Mouse (Mus musculus) liver, embryonic 13.5 days (tissue): ENCODE results near the gene Lmx1a. TPM values are rescaled to one million over a fixed set of nuclear protein-coding genes. Genes with fewer than 3 reads are reported as not detected.

Source experiments
- ATAC-seq: fragments of 200-750 bp; cut with Nextera tagmentation; 2 replicates; pipeline ENCODE4 v1.8.0; 2017; ENCODE audit warnings: low read depth, mild to moderate bottlenecking, moderate number of reproducible peaks, moderate library complexity
- DNase-seq: peaks from one replicate; pipeline ENCODE4 v3.0.0; 2022
- H3K27ac ChIP-seq: fragments of 300-500 bp; sonication (generic); 2 replicates; pipeline ENCODE4 v1.5.1; 2015; ENCODE audit warnings: moderate library complexity, mild to moderate bottlenecking, inconsistent platforms
- H3K27me3 ChIP-seq: fragments of 300-500 bp; sonication (generic); 2 replicates; pipeline ENCODE4 v1.6.1; 2015; ENCODE audit warnings: mild to moderate bottlenecking, inconsistent platforms
- H3K36me3 ChIP-seq: fragments of 300-500 bp; sonication (generic); 2 replicates; pipeline ENCODE4 v1.6.1; 2015; ENCODE audit warnings: mild to moderate bottlenecking, inconsistent platforms
- H3K4me1 ChIP-seq: fragments of 300-500 bp; sonication (generic); replicated peaks from 2 replicates; pipeline ENCODE4 v1.6.1; 2015; ENCODE audit warnings: inconsistent platforms
- H3K4me2 ChIP-seq: fragments of 300-500 bp; sonication (generic); 2 replicates; pipeline ENCODE4 v1.6.1; 2015; ENCODE audit warnings: inconsistent platforms, mild to moderate bottlenecking, moderate library complexity
- H3K4me3 ChIP-seq: fragments of 300-500 bp; sonication (generic); replicated peaks from 2 replicates; pipeline ENCODE4 v1.5.1; 2015; ENCODE audit warnings: mild to moderate bottlenecking, inconsistent platforms
- H3K9ac ChIP-seq: fragments of 300-500 bp; sonication (generic); 2 replicates; pipeline ENCODE4 v1.6.1; 2015; ENCODE audit warnings: mild to moderate bottlenecking, inconsistent platforms
- H3K9me3 ChIP-seq: fragments of 300-500 bp; sonication (generic); replicated peaks from 2 replicates; pipeline ENCODE4 v1.6.1; 2016; ENCODE audit warnings: inconsistent platforms
- WGBS: fragments of 180-500 bp; shearing (Covaris S2); methylation state at CpG from one replicate; pipeline ENCODE4 v1.1.7; 2015; ENCODE audit not compliant: insufficient replicate concordance; 5-methylcytosine and 5-hydroxymethylcytosine counted together
- polyA plus RNA-seq: library from polyadenylated mRNA; unstranded; fragments of >200 nt; fragmentation: Nextera tagmentation; extraction: Ambion mirVana; gene quantifications from 2 replicates; pipeline ENCODE4 v1.2.1, GENCODE M21; 2015

The Lmx1a gene
- polyA plus RNA-seq, 1 experiment from 2014 or later = 0.35 TPM

DNA sequence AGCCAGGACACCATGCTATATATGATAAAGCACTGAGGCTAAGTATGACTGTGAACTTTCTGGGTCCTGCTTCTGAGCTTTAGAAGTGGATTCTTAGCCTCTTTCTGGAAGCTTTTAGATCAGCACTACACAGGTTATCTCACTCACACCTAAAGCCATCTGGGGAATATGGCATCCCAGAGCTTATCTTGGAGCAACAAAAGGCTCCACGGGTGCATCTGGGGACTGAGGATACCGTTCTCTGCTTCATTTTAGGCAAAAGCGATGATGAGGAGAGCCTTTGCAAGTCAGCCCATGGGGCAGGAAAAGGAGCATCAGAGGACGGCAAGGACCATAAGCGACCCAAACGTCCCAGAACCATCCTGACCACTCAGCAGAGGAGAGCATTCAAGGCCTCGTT is 141.3 kb downstream of the Lmx1a start:
- no peaks in the 10 kb centered on the region for H3K9me3 ChIP-seq
- no peaks in the 10 kb centered on the region for H3K27me3 ChIP-seq
- H3K27ac ChIP-seq = no peak overlapping the region
- H3K4me1 ChIP-seq = no peaks in the 10 kb centered on the region
- ATAC-seq (peak; percentile 26; the same call in 1 of the 2 replicates), DNase-seq (peak; percentile 3)
- H3K4me2 ChIP-seq = no peak overlapping the region
- H3K36me3 ChIP-seq = no peaks in the 10 kb centered on the region
- H3K9ac ChIP-seq = no peak overlapping the region
- 50% methylated on average over 7 of the region's 7 CpGs for WGBS
- H3K4me3 ChIP-seq = no peak overlapping the region

DNA sequence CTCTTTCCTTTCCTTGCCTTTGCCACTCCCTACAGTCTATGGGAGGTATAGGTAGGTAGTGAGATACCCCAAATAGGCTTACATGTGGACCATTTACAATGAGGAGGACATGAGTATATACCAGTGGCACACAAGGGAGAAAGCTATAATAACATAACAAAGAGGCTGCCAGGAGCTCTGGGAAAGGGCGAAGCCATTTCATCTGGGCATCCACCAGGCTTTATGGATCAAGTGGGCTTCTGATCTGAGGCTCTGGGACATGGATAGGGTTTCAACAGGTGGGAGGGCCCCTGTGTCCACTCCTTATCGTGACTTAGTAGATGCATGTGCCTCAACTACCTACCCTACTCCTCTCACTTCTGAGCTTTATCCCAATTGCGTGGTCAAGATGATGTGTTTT is 142.6 kb downstream of the Lmx1a start:
- no peak for ATAC-seq
- 52% methylated on average over 3 of the region's 3 CpGs for WGBS

DNA sequence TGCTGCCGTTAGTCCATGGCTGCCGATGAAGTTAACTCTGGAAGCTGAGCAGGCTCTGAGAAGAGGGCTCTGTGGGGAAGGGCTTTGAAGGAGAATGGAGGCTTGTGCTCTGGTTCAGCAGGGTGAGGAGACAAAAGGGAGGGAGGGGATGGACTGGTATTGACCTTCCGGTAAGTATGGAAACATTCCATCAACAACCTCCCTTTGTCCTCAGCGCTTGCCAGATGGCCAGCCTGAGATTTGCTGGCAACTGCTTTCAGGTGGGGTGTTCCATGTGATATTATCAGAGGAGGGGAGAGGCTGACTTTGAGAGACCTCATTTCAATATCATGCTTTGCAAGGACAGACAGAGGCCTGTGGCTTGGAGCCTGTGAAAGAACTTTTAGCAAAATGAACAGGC is 165.8 kb downstream of the Lmx1a start:
- no peaks in the 10 kb centered on the region for H3K9me3 ChIP-seq
- no peak overlapping the region for H3K9ac ChIP-seq
- no peak overlapping the region for H3K4me3 ChIP-seq
- no peak for ATAC-seq
- H3K4me1 ChIP-seq = no peaks in the 10 kb centered on the region
- no peak for DNase-seq
- WGBS = 71% methylated on average over 4 of the region's 4 CpGs
- H3K27me3 ChIP-seq = no peaks in the 10 kb centered on the region
- H3K4me2 ChIP-seq = no peak overlapping the region
- H3K27ac ChIP-seq = no peak overlapping the region
- H3K36me3 ChIP-seq = no peaks in the 10 kb centered on the region

More for the DNA sequence above, 142.6 kb downstream of the Lmx1a start:
- Histone ChIP-seq H3K36me3 (no peaks in the 10 kb centered on the region), H3K9me3 (no peaks in the 10 kb centered on the region), H3K4me2 (no peak overlapping the region), H3K4me3 (no peak overlapping the region), H3K9ac (no peak overlapping the region), H3K4me1 (no peaks in the 10 kb centered on the region), H3K27ac (no peak overlapping the region), H3K27me3 (no peaks in the 10 kb centered on the region)
- no peak for DNase-seq

DNA sequence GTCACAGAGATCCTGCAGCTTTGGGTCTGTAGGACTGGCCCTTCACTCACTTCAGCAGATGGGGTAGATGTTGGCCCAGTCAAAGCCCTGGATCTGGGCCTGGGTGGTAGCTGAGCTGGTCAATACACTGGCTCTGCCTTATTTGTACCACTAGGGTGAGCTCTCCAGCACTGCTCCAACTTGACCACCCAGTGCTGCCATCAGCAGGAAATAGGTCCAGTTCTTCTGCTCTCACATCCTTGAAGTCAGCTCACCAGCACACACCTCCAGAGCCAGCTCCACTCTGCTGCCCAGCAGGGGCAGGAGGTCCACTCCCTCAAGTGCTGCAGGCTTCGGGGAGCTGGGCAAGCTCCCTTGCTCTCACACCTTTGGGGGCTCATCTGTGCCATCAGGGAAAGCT is 183.0 kb downstream of the Lmx1a start:
- no peak for ATAC-seq
- WGBS = 39% methylated on average over 1 of the region's 1 CpGs
- no peak overlapping the region for H3K4me2 ChIP-seq
- no peaks in the 10 kb centered on the region for H3K27me3 ChIP-seq
- no peaks in the 10 kb centered on the region for H3K4me1 ChIP-seq
- no peak overlapping the region for H3K27ac ChIP-seq
- no peak overlapping the region for H3K9ac ChIP-seq
- no peak for DNase-seq
- no peaks in the 10 kb centered on the region for H3K36me3 ChIP-seq
- H3K9me3 ChIP-seq = no peaks in the 10 kb centered on the region
- H3K4me3 ChIP-seq = no peak overlapping the region

DNA sequence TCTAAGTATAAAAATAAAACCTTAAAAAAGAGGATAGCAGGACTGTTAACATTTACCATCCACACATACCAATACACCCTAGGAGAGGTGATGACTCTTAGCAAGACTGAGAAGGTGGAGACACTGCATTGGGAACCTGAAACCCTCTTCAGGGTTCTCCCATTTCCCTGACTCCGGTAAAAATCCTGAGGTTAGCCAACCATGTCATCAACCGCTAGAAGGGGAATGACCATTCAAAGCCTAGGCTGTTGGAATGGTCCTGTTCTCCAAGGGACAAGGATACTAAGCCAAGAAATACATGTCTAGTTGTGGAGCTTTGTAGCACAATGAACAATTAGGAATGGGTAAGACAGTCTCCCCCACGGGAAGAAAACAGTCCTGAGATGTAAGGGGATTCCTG is 185.1 kb downstream of the Lmx1a start:
- Histone ChIP-seq H3K4me2 (no peak overlapping the region), H3K27ac (no peak overlapping the region), H3K27me3 (no peaks in the 10 kb centered on the region), H3K4me1 (no peaks in the 10 kb centered on the region), H3K9ac (no peak overlapping the region), H3K9me3 (no peaks in the 10 kb centered on the region), H3K36me3 (no peaks in the 10 kb centered on the region), H3K4me3 (no peak overlapping the region)
- WGBS = 43% methylated on average over 3 of the region's 3 CpGs
- ATAC-seq (no peak), DNase-seq (no peak)

DNA sequence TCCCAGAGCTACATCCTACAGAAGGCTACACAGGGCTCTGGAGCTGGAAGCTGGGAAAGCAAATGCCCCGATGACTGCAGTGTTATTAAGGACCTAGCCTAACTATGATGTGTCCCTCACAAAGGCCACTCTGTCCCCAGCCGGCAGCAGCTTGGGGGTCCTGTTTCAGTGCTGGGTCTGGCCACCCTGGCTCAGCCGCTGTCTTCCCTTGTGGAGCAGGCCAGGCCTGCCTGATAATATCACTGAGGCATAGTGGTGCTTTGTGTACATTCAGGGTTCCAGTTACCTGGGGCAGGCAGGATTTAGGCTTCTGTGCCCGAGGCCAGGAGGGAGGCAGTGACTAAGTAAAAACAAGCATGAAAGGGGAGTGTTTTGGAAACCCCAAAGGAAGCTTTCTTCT is 188.9 kb downstream of the Lmx1a start:
- Histone ChIP-seq H3K4me2 (no peak overlapping the region), H3K27me3 (no peaks in the 10 kb centered on the region), H3K27ac (no peak overlapping the region), H3K9me3 (no peaks in the 10 kb centered on the region), H3K4me3 (no peak overlapping the region), H3K4me1 (no peaks in the 10 kb centered on the region), H3K9ac (no peak overlapping the region), H3K36me3 (no peaks in the 10 kb centered on the region)
- DNase-seq (no peak), ATAC-seq (no peak)
- WGBS = 63% methylated on average over 4 of the region's 4 CpGs

DNA sequence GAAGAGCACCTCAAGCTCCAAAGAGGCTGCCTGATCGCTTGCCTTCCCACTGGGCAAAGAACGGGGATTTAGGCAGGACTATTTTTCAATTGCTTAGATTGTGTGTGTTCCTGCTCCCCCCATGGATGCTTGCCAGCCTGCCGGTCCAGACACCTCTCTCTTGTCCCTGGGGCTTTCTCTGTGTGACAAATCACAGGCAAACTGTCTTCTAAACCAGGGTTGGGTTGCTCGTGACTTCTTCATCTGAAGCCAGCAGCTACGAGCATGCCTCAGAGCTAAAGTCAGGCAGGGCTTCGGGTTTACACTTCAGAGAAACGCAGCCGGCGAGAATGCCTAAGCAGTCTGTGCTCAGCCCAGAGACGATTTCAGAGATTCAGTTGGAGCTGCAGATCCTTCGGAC is 189.3 kb downstream of the Lmx1a start:
- Histone ChIP-seq H3K4me3 (no peak overlapping the region), H3K36me3 (no peaks in the 10 kb centered on the region), H3K9ac (no peak overlapping the region), H3K9me3 (no peaks in the 10 kb centered on the region), H3K4me2 (no peak overlapping the region), H3K27me3 (no peaks in the 10 kb centered on the region), H3K4me1 (no peaks in the 10 kb centered on the region), H3K27ac (no peak overlapping the region)
- ATAC-seq (no peak), DNase-seq (no peak)
- 64% methylated on average over 11 of the region's 11 CpGs for whole genome bisulfite sequencing

DNA sequence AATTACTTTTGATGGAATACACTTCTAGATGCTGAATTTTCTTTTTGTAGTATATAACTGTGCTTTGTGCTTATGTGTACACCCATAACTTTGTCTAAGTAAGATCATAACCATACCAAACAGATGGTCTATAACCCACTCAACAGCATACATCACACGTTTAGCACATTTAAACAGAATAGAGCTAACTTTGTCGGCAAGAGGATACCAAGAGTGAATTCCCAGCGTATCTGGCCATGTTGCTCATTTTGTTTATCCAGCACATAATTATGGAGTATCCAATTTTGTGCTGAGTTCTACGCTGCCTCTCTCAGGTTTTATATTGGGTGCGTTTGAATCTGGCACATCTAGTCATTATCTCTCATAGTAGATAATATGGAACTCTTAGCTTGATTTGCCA is 196.7 kb downstream of the Lmx1a start:
- Histone ChIP-seq H3K9ac (no peak overlapping the region), H3K27me3 (0 out of 2 replicates have a peak, but pooled peaks cover 3% of the 10 kb centered on the region), H3K27ac (no peak overlapping the region), H3K4me3 (no peak overlapping the region), H3K4me2 (no peak overlapping the region), H3K9me3 (no peaks in the 10 kb centered on the region), H3K36me3 (no peaks in the 10 kb centered on the region), H3K4me1 (no peaks in the 10 kb centered on the region)
- DNase-seq (no peak), ATAC-seq (no peak)
- WGBS = 73% methylated on average over 5 of the region's 5 CpGs

DNA sequence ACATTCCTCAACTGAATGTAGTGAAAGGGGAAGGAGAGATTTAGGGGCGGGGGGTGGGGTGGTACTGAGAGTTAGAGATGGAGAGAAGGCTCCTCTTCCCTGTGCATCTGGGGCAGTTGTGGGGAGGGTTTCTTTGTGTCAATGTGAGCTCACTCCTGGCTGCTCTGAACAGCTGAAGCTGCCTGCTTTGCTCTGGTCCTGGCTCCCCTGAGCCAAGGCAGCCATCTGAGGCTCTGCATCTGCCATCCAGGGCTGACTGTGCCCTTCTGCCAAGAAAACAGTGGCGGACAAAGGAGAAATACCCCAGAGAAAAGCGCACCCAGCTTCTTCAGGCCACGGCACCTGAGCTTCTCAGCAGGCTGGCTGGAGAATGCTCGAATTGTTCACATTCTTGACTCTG is 199.1 kb downstream of the Lmx1a start:
- 0 out of 2 replicates have a peak, but pooled peaks cover 3% of the 10 kb centered on the region for H3K27me3 ChIP-seq
- no peaks in the 10 kb centered on the region for H3K4me1 ChIP-seq
- H3K4me2 ChIP-seq = no peak overlapping the region
- no peaks in the 10 kb centered on the region for H3K36me3 ChIP-seq
- DNase-seq (no peak), ATAC-seq (no peak)
- H3K4me3 ChIP-seq = no peak overlapping the region
- WGBS = 55% methylated on average over 5 of the region's 5 CpGs
- H3K9me3 ChIP-seq = no peaks in the 10 kb centered on the region
- no peak overlapping the region for H3K9ac ChIP-seq
- H3K27ac ChIP-seq = no peak overlapping the region

DNA sequence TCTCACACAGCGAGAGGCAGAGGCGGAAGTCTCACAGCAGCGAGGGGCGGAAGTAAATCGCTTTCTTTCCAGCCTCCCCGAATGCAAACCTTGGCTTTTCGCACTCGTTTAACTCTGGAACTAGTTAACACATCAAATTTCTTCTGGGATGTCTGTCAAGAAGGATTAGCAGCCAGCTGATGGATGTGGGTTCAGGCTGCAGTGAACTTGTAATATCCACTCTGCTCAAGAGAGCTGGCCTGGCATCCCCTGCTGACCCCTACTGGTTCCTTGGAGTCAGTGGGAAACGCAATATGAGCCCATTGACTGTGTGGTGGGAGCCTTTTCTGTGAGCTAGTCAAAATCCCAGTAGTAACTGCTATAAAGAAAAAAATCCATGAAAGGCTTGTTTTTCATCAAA is 199.8 kb downstream of the Lmx1a start:
- H3K4me3 ChIP-seq = no peak overlapping the region
- no peaks in the 10 kb centered on the region for H3K9me3 ChIP-seq
- H3K9ac ChIP-seq = no peak overlapping the region
- no peak for ATAC-seq
- no peaks in the 10 kb centered on the region for H3K4me1 ChIP-seq
- 0 out of 2 replicates have a peak, but pooled peaks cover 3% of the 10 kb centered on the region for H3K27me3 ChIP-seq
- WGBS = 16% methylated on average over 9 of the region's 9 CpGs
- H3K4me2 ChIP-seq = no peak overlapping the region
- DNase-seq = no peak
- H3K27ac ChIP-seq = no peak overlapping the region
- no peaks in the 10 kb centered on the region for H3K36me3 ChIP-seq

DNA sequence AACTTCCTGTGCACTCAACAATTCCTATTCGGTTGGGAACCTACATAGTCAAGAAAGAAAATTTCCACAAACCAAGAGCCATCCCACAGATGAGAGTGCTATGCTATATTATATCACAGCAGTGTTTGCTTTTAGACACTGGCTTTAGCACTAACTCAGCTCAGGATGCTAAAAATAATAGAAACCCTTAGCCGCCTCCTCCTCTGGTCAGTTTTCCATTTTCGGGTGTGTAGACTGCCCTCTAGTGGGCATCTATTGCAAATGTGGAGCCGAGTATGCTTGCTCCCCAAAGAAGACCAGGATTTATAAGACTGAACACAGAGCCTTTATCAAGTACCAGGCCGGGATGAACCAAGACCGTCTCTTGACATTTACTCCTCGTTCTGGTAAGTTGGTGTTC is 207.2 kb downstream of the Lmx1a start:
- no peak overlapping the region for H3K4me3 ChIP-seq
- no peaks in the 10 kb centered on the region for H3K27me3 ChIP-seq
- no peak overlapping the region for H3K9ac ChIP-seq
- H3K27ac ChIP-seq = no peak overlapping the region
- DNase-seq (no peak), ATAC-seq (no peak)
- H3K36me3 ChIP-seq = no peaks in the 10 kb centered on the region
- no peaks in the 10 kb centered on the region for H3K4me1 ChIP-seq
- WGBS = 30% methylated on average over 7 of the region's 7 CpGs
- no peak overlapping the region for H3K4me2 ChIP-seq
- no peaks in the 10 kb centered on the region for H3K9me3 ChIP-seq
